8 mouse cellular contexts compared by ENCODE assay signal in genomic region chr9:63758641-63759391, GRCm38 (mm10). TPM values are rescaled to one million over a fixed set of nuclear protein-coding genes. Genes with fewer than 3 reads are reported as not detected.
DNase-seq lines count a peak whose midpoint lies in the region; ATAC-seq and TF ChIP-seq lines count a peak whose summit lies in the region.

No protein-coding gene starts in this region.

- WGBS in forebrain, embryonic 13.5 days: under 1% methylated on average over 23 of the region's 23 CpGs
- WGBS in kidney, postnatal 0 days: 4% methylated on average over 23 of the region's 23 CpGs
- under 1% methylated on average over 23 of the region's 23 CpGs for WGBS in midbrain, embryonic 10.5 days
- WGBS in stomach, embryonic 16.5 days: 4% methylated on average over 23 of the region's 23 CpGs

- no peak for ATAC-seq in forebrain, embryonic 13.5 days
- no peak for ATAC-seq in kidney, postnatal 0 days (replicated peaks; ENCODE audit: low FRiP score, low read depth)
- ATAC-seq in stomach, embryonic 16.5 days (ENCODE audit: insufficient read depth, low FRiP score): no peak

- TF ChIP-seq CTCF in C2C12 (IDR thresholded peaks at IDR 0.05; ENCODE audit: control insufficient read depth, insufficient read depth, insufficient read length): no peak
- no peak for TF ChIP-seq CTCF in kidney, postnatal 0 days (IDR thresholded peaks at IDR 0.05; ENCODE audit: low read depth)

- H3K4me1 ChIP-seq in forebrain, embryonic 13.5 days: peaks cover 54% of the 10 kb centered on the region
- peaks cover 36% of the 10 kb centered on the region for H3K4me1 ChIP-seq in kidney, postnatal 0 days (replicated peaks; ENCODE audit: insufficient read depth, low read length)
- peaks cover 62% of the 10 kb centered on the region for H3K4me1 ChIP-seq in midbrain, embryonic 10.5 days
- H3K4me1 ChIP-seq in stomach, embryonic 16.5 days (ENCODE audit: control insufficient read depth, insufficient read depth, low read length): peaks cover 41% of the 10 kb centered on the region

- H3K79me3 ChIP-seq in C2C12 (ENCODE audit: low read depth): peaks cover 6% of the 10 kb centered on the region

- peak; percentile 33 for DNase-seq in NIH3T3 (ENCODE audit: low read depth)
- DNase-seq in kidney, postnatal 0 days (ENCODE audit: low spot score): peak; percentile 74
- DNase-seq in midbrain, embryonic 10.5 days (ENCODE audit: low spot score): peak; percentile 70
- DNase-seq in frontal cortex, postnatal 25 days (ENCODE audit: low spot score in 2 of 2): no peak
- DNase-seq in cerebellum, adult 8-10 months: no peak

- H3ac ChIP-seq in C2C12 (ENCODE audit: control insufficient read depth, insufficient read length, low read depth): no peak overlapping the region

- no peaks in the 10 kb centered on the region for H3K36me3 ChIP-seq in C2C12 (ENCODE audit: control insufficient read depth, insufficient read depth)
- H3K36me3 ChIP-seq in forebrain, embryonic 13.5 days (ENCODE audit: poor library complexity, severe bottlenecking): no peaks in the 10 kb centered on the region
- no peaks in the 10 kb centered on the region for H3K36me3 ChIP-seq in kidney, postnatal 0 days (ENCODE audit: insufficient read depth, low read length)
- no peaks in the 10 kb centered on the region for H3K36me3 ChIP-seq in midbrain, embryonic 10.5 days
- H3K36me3 ChIP-seq in stomach, embryonic 16.5 days (ENCODE audit: control insufficient read depth, insufficient read depth, low read length): no peaks in the 10 kb centered on the region

- H3K9me3 ChIP-seq in forebrain, embryonic 13.5 days (replicated peaks): 0 out of 2 replicates have a peak, but pooled peaks cover 5% of the 10 kb centered on the region
- no peaks in the 10 kb centered on the region for H3K9me3 ChIP-seq in kidney, postnatal 0 days (replicated peaks; ENCODE audit: low read length)
- H3K9me3 ChIP-seq in midbrain, embryonic 10.5 days (replicated peaks): peaks cover 7% of the 10 kb centered on the region
- H3K9me3 ChIP-seq in stomach, embryonic 16.5 days (replicated peaks; ENCODE audit: control insufficient read depth, low read length): peaks cover 4% of the 10 kb centered on the region; the same call in 1 of the 2 replicates

- H3K27ac ChIP-seq in forebrain, embryonic 13.5 days: peak overlapping the region; percentile 91
- H3K27ac ChIP-seq in kidney, postnatal 0 days: peak overlapping the region; percentile 98
- H3K27ac ChIP-seq in midbrain, embryonic 10.5 days (replicated peaks): peak overlapping the region; percentile 99
- peak overlapping the region; percentile 98 for H3K27ac ChIP-seq in stomach, embryonic 16.5 days (ENCODE audit: low read length)

- peaks cover 34% of the 10 kb centered on the region for H3K79me2 ChIP-seq in C2C12 (ENCODE audit: control insufficient read depth, insufficient read depth)

- peak overlapping the region; percentile 86 for H3K9ac ChIP-seq in forebrain, embryonic 13.5 days
- peak overlapping the region; percentile 81 for H3K9ac ChIP-seq in kidney, postnatal 0 days (ENCODE audit: low read depth, low read length)
- H3K9ac ChIP-seq in stomach, embryonic 16.5 days (ENCODE audit: low read length): peak overlapping the region; percentile 99

- H3K4me3 ChIP-seq in C2C12 (ENCODE audit: insufficient read depth, poor library complexity, severe bottlenecking): peak overlapping the region; percentile 31
- peak overlapping the region; percentile 73 for H3K4me3 ChIP-seq in forebrain, embryonic 13.5 days
- peak overlapping the region; percentile 87 for H3K4me3 ChIP-seq in kidney, postnatal 0 days (replicated peaks; ENCODE audit: low read depth, low read length)
- peak overlapping the region; percentile 90 for H3K4me3 ChIP-seq in midbrain, embryonic 10.5 days
- peak overlapping the region; percentile 80 for H3K4me3 ChIP-seq in stomach, embryonic 16.5 days (replicated peaks; ENCODE audit: low read length)

- no peaks in the 10 kb centered on the region for H3K27me3 ChIP-seq in C2C12 (ENCODE audit: control insufficient read depth, insufficient read depth, insufficient read length)
- peaks cover 5% of the 10 kb centered on the region for H3K27me3 ChIP-seq in forebrain, embryonic 13.5 days
- H3K27me3 ChIP-seq in kidney, postnatal 0 days (ENCODE audit: insufficient read depth, low read length): no peaks in the 10 kb centered on the region
- H3K27me3 ChIP-seq in midbrain, embryonic 10.5 days (ENCODE audit: low read depth, poor library complexity, severe bottlenecking): 0 out of 2 replicates have a peak, but pooled peaks cover 4% of the 10 kb centered on the region
- no peaks in the 10 kb centered on the region for H3K27me3 ChIP-seq in stomach, embryonic 16.5 days (ENCODE audit: control insufficient read depth, insufficient read depth, low read length)

- H3K4me2 ChIP-seq in forebrain, embryonic 13.5 days: peak overlapping the region; percentile 99
- H3K4me2 ChIP-seq in kidney, postnatal 0 days (ENCODE audit: low read length): peak overlapping the region; percentile 88
- H3K4me2 ChIP-seq in stomach, embryonic 16.5 days (ENCODE audit: low read depth, low read length): peak overlapping the region; percentile 69

TF ChIP-seq in C2C12, 6 proteins besides CTCF, POLR2A, EP300 and RAD21:
- no peak for TF ChIP-seq FOSL1 (IDR thresholded peaks at IDR 0.05; ENCODE audit: insufficient read depth, low read length, poor library complexity, severe bottlenecking)
- TF ChIP-seq MYOD1 (IDR thresholded peaks at IDR 0.05; ENCODE audit: control insufficient read depth, insufficient read length, low read depth): no peak
- no peak for TF ChIP-seq USF1 (IDR thresholded peaks at IDR 0.05; ENCODE audit: low read depth)

RNA-seq across cellular contexts. Expression of gene Smad3, which starts 1.0 kb away (rescaled TPM):
- 6.3 TPM for polyA plus RNA-seq in C2C12 (2012; fragmentation: generic; extraction: Trizol)
- polyA plus RNA-seq in forebrain, embryonic 13.5 days (2015; fragmentation: Nextera tagmentation; extraction: Ambion mirVana): 9.9 and 10.7 TPM in 2 replicates
- 19.2 and 20.0 TPM in 2 replicates for polyA plus RNA-seq in kidney, postnatal 0 days (2015; fragmentation: Nextera tagmentation; extraction: Ambion mirVana)
- polyA plus RNA-seq in midbrain, embryonic 10.5 days (2016; fragmentation: Nextera tagmentation; extraction: Ambion mirVana): 21.7 and 22.5 TPM in 2 replicates
- polyA plus RNA-seq in stomach, embryonic 16.5 days (2015; fragmentation: Nextera tagmentation; extraction: Ambion mirVana): 14.6 and 15.1 TPM in 2 replicates

Comparison
In these comparisons a context has a peak if more than half of its experiments do, and no peak if none do; other contexts are left out.
1. H3K4me3 ChIP-seq: peak in every context shown above with its lines; median percentile 90 in midbrain, embryonic 10.5 days; 87 in kidney, postnatal 0 days; 80 in stomach, embryonic 16.5 days; 73 in forebrain, embryonic 13.5 days; 31 in C2C12.
2. DNase-seq: peak in NIH3T3 (single experiment), kidney, postnatal 0 days (single experiment) and midbrain, embryonic 10.5 days (single experiment); none in frontal cortex, postnatal 25 days (0 of 2) and cerebellum, adult 8-10 months (single experiment).
3. Peak in every context shown above with its lines, with median percentiles within 50 percentile points of each other: H3K27ac ChIP-seq, H3K4me2 ChIP-seq and H3K9ac ChIP-seq.